Mouse (Mus musculus) cerebellum, postnatal 4 days (tissue): ENCODE measurements at regions not wholly inside any gene's neighbourhood (a gene's known extent, or its start where the extent isn't known, plus 50 kb on each side); places are given as distances from the start of the nearest gene placed in this dataset.

Experiments
- DNase-seq, 2 experiments: peaks; one replicate each; pipeline ENCODE4 v3.0.0; 2022; ENCODE audit warnings: low spot score in 2 of 2, mixed read lengths in 1 of 2

DNA sequence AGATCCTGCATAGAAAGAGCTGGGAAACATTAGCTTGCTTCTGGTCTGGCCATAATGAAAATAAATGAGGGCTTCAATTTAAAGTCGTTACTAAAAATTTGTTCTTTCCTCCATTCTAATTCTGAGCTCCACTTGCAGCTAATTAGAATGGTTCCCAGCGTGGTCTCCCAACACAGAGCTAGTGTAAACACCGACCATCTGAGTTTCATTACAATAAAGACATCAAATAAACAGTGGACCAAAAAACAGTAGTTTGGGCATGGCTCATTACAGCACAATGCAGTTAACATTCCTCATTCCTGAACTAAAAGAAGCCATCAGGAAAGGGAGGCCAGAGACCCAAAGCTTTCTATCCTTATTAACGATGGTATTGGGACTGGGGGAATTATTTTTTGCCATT, 369.6 kb upstream of the Sox9 start:
- no peak for DNase-seq

DNA sequence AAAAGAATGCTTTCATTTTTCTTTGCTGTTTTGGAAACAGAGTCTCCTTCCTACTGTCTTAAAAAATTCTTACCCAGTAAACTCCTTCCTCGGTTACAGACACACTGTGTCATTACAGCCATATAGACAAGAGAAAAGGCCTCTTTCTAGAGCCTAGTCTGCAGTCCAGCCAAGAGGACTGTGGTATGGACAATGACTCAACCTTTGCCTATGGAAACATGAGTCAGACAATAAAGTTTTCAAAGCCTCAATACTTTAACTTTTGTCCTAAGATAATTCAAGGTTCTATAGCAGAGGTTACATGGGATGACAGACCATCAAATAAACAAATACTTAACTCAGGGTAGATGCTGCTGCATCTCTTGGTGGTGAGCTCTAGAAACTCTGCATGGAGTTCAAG, 339.4 kb upstream of the Sox9 start:
- no peak for DNase-seq

DNA sequence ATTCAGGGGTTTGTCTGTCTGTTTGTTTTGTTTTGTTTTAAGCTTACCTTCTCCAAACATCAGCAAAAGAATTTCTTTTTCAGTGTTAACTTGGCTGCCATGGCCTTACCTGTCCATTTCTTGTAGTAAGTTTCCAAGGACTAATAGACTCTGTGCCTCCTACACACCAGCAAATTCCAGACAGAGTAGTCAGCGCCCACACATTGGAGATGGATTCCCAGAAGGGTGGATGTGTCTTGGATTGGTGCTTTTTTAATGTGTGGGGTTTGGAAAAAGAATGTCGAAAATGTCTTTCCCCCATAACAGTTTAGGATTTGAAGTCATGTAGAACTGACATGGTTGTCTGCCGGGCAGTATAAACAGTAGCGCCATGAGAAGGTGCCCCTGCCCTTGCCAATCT, 338.1 kb upstream of the Sox9 start:
- no peak for DNase-seq

DNA sequence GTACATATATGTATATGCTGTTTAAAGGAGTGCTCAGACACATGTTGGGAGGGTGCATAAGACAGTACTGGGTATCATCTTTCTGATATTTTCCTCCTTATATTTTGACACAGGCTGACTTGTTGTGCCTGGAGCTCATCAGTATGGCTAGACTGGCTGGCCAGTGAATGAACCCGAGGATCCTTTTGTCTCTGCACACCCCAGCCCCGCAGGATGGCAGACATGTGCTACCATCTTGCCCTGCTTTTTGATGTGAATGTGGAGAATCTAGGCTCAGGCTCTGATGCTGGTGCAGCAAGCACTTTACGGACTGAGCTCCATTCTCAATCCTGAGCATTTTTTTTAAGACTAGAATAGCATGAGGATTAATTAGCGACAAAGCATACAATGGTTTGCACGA, 332.4 kb upstream of the Sox9 start:
- DNase-seq = no peak

GRCm38 (mm10) chr11:112450227-112450626, 331.8 kb upstream of the Sox9 start:
- no peak for DNase-seq

DNA sequence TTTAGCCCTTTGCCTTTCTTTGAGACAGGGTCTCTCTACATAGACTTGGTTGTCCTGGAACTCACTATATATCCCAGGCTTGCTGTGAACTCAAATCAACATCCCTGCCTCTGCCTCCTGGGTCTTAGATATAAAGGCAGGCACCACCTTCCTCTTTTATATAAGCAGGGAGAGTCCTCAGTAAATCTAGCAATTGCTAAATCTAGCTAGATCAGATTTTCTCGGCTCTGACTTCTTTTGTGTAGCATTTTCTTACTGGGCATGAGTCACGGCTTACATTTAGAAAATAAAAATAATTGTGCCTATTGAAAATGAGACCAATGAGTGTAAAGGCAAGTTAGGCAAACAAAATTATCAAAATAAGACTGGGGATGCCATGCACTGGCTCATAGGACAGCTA, 323.9 kb upstream of the Sox9 start:
- no peak for DNase-seq

DNA sequence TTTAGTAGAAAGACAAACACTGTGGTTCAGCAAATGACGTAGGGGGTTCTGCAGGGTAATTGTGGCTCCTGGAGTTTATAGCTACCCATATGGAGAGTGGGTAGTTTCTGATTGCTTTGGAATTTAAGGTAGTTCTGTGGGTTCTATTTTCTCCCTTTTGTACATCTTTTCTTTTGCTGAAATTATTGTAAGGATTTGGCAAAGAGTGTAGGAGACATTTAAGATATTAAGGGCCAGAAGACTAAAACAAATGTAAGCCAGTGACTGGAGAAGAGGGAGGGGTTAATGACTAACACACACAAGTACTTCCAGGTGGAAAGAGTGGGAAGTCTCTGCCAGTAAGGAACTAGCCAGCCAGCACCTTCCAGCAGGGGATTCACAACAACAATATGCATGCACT, 318.9 kb upstream of the Sox9 start:
- DNase-seq = no peak

DNA sequence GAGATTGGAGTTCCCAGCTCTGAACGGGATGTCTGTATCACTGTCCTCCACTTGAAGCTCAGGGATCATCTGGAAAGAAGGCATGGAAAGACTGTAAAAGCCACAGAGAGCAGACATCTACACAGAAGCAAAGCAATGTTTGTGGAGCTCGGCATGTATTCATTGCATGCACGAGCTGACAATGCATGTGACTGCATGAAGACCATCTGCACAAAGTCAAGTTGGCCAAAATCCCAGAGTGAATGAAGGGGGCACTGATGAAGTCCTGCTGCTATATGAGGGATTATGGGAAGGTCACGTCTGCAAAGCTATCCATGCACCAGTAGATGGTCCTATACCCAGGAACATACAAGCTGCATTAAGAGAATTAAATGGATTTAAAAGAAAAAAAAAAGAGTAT, 317.6 kb upstream of the Sox9 start:
- peak in 1 of 2 experiments; percentile 31 for DNase-seq

DNA sequence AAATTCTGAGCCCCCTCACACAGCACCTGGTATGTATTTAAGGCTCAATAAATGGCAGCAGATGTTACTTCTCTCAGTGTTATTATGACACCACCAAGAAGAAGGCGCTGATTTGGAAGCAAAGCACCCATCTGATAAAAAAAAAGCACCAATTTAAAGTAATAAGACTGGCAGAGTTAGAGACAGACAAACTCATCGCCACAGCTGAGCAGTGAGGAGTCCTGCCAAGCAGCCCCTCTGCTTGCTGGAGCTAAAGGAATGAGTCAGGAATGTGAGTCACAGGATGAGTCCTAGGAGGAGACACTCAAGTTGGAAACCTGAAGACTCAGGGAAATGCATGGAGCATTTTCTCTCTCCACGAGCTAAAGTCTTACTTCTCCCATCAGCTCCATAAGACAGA, 311.7 kb upstream of the Sox9 start:
- DNase-seq = no peak

GRCm38 (mm10) chr11:112473237-112473636, 308.8 kb upstream of the Sox9 start:
- no peak for DNase-seq

DNA sequence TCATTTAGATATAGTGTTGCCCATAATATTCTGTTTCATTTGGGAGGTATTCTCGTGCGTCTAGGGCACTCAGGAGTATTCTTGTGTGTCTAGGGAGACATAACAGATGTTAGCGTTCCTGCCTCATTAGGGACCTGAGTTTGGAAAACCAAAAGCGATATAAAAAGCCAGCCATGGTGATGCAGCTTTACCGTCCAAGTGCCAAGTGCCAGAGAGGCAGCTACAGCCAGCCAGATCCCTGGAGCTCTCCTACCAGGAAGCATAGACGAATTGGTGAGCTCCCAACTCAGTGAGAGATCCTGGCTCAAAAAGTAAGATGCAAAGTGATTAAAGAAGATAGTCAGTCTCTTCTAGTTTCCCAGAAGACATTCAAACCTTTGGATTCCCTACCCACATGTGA, 308.3 kb upstream of the Sox9 start:
- no peak for DNase-seq

- DNase-seq = no peak
These were observed 301.7 kb upstream of the Sox9 start for GRCm38 (mm10) chr11:112480360-112480759.

DNA sequence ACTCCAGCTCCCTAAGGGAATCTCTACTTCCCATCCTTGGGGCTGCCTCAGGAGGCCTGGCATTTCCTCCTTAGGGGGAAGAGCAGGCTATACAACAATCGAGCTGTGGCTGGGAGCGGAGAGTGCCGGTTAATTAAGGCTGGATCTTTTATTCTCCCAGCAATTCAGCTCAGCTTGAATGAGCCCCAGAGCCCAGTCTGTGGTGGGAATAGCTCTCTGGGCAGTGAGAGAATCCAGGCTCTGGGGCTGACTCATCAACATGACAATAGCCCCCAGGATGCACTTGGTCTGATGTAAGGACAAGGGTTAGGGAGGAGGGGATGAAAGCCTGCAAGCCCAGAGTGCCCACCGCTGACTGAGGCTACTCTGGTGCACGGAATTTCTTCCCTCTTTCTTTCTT, 280.2 kb upstream of the Sox9 start:
- peak in 1 of 2 experiments; percentile 8 for DNase-seq

- DNase-seq = no peak
These were observed 262.9 kb upstream of the Sox9 start for GRCm38 (mm10) chr11:112519076-112519475.

GRCm38 (mm10) chr11:112524983-112525382, 257.0 kb upstream of the Sox9 start:
- no peak for DNase-seq

DNA sequence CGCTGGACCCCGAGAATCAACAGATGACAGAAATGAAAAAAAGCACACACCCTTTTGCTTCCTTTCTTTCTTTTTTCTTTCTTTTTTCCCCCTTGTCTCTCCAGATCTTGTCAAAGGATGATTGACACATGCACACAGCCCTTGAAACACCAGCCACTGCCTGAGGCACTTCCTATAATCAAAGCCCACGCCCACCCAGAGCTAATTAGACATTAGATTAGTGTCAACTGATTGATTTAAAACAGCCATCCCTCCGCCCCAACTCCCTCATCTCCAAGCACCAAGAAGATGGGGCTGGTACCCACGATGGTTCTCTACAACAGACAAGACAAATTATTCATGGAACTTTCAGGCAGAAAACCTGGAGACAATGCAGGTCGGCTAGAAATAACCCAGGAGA, 239.5 kb upstream of the Sox9 start:
- no peak for DNase-seq

DNA sequence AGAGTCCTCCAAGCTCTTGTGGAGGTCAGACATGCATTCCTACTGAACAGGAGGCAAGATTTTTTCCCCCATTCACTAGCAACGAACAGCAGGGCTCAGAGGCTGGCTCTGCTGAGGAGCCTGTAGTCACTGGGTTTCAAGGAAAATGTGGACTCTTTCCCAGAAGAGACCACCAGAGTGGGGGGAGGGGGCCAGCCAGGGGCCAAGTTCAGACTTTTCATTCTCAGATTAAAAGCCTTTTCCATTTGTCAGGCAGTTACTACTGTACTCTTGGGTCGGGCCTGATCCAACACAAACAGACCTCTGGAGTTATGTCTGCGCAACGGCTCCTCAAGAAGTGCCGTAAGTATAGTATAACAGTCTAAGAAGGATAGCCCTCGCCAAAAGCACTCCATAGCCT, 238.6 kb upstream of the Sox9 start:
- no peak for DNase-seq

GRCm38 (mm10) chr11:112545231-112546010, 236.6 kb upstream of the Sox9 start:
- no peak for DNase-seq

DNA sequence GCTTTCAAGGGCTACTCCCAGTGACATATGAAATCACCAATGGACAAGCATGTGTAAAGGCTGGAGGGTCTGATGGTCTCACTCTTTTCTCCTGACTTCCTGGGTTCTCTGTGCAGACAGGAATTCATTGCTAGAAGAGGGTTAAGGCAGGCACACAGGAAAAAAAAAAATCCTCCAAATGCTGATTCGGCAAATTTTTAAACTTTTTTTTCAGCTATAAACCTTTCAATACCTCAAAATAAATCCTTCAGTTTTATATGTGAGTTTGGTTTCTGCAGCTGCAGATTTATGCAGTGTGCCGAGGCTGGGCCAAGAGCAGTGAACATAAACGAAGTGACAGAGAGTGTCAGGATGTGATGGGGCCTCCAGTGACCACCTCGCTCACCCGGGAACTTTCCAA, 235.9 kb upstream of the Sox9 start:
- no peak for DNase-seq

DNA sequence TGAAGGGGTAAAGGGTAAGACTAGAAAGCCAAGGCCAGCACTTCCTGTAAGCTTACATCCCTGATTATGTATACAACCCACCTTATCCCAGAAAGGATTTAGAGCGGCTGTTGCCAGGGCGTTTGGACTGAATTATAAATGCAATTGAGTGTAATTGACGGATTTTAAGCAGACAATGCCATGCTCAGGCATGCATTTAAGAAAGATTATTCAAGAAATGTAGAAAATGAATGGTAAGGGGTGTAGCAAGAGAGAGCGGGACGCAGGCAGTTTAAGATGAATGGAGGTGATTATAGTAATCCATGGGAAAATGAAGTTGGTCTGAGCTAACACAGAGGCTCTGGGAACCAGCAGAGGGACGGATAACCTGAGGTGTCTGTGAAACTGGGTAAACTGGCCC, 229.2 kb upstream of the Sox9 start:
- DNase-seq = no peak

DNA sequence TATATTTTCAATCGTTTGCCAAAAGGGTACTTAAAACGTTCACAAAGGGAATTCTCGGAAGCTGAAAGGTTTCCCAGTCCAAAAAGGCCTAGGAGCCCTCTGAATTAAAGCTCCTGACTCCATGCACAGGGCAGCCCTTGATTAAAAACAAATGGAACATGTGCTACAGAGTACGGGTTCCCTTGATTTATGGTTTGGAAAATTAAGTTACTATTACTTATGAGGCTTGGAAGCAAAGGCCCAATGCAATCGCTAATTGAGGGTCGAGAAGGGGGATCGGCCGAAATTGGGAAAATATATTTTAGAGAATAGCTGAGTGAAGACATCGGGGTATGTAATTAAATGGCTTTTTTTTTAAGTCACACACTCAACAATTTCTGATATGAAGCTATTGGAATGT, 219.0 kb upstream of the Sox9 start:
- no peak for DNase-seq

GRCm38 (mm10) chr11:112564706-112565215, 217.3 kb upstream of the Sox9 start:
- DNase-seq = no peak

- no peak for DNase-seq
These were observed 216.0 kb upstream of the Sox9 start for GRCm38 (mm10) chr11:112566071-112566470.

DNA sequence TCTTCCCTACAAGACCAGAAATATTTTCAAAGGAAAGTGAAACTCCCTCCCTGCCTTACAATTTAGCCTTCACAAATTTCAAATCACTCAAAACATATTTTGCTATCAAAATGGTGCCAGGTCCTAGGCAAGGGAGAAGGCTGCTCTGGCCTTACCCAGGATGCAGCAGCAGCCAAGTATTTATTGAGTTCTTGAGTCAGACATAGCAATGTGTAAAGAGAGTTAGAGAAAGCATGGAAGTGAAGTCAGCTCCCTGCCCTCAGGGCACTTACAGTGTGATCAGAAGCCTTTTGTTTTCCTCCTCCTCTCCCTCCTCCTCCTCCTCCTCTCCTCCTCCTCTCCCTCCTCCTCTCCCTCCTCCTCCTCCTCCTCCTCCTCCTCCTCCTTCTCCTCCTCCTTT, 194.6 kb upstream of the Sox9 start:
- DNase-seq = no peak
